Mouse (Mus musculus) cerebellum, adult 11 months (tissue): ENCODE results near the gene Gm12216.
"Not testable (repeated sequence)": the region's sequence is repeated elsewhere in the genome, so short reads cannot be mapped to it uniquely, and the experiment has no call there.

Experiments used
- DNase-seq: peaks from one replicate; pipeline ENCODE4 v3.0.0; 2022

Gm12216 gene

DNA sequence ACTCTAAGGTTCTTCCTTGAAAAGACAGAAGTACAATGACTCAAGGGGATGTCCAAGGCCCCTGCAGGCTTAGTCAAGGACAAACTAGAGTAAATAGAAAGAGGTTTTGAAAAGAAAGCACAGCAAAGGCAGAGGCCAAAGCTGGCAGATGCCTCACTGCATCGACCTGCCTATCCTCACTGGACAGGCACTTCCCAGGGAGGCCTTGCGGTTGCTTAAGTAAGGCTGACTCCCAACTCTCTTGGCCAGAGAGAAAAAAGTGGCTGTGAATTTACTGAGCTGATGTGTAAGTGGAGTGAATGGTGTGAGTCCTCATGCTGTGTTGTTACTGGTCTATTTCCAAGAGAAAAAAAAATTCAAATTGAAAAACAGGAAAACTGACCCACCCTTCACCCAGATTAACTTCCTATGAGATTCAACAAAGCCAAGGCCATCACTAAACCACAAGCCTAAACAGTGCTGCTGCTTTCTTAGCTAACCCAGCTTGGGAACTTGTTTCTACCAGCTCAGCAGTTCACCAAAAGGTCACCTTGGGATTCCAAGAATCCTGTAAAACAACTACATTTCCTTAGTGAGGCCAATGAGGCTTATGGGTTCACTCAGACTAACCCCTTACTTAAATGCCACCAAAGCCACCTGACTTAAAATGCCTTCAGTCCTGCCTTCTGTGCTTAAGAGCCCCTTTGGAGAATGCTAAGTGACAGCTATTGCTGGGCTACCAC lies 12.9 kb upstream of the Gm12216 start:
- DNase-seq: no peak

DNA sequence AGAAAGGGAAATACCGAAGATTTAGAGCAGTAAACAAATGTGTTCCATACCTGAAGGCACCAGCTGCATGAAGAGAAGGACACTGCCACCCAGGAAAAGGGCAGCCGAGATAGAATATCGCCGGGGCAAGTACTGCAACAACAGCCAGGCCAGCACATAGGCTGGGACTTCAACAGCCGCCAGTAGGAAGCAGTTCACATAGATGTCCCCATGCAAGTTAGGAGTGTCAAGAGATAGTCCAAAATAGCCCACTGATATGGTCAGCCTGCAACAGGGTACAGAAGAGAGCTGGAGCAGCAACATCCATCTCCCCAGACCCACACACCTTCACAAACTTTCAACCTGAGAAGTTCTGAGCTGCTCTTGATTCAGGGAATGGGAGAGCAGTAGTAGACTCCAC lies 10.1 kb upstream of the Gm12216 start:
- no peak for DNase-seq

DNA sequence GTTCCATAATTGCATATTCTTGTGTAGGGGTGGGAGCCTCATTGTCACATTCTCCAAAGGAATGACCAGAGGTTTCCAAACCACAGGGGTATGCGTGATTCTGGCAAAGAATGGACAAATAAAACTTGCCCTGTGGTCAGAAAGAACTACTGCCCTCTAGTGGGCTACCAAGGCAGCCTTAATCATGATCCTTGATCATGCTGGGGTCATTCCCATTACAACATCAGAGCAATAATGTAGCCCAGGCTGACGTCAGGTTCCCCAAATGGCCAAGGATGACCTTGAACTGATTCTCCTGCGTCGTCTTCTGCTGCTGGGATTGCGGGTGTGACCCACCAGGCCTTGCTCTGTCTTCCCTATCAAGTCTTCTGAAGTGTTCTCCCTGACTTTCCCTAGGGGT lies 9.3 kb upstream of the Gm12216 start:
- DNase-seq: not testable (repeated sequence)

DNA sequence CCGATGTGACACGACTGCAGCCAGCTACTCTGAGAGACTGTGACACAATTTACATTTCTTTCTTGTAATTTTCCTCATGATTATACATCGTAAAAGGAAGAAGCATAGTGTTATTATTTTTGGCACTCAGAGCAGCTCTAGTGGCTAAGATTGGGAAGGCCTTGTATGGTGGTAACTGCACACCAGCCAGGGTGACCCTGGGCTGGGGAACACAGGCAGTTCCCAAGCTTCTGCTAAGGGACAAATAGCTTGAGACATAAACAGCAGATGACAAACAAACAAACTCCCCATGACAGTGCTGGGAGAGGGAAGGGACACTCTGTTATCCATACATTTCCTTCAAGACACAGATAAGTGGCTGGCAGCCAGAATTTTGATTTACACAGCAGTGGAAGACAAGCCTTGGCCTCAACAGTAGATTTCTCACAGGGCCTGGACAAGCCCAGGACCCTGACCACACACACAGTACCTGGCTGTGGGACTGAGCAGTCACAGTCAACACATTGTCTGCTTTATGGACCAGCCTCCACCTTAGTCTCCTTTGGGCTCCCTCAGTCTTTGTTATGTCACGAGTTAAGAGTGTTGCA lies 5.8 kb upstream of the Gm12216 start:
- not testable (repeated sequence) for DNase-seq

DNA sequence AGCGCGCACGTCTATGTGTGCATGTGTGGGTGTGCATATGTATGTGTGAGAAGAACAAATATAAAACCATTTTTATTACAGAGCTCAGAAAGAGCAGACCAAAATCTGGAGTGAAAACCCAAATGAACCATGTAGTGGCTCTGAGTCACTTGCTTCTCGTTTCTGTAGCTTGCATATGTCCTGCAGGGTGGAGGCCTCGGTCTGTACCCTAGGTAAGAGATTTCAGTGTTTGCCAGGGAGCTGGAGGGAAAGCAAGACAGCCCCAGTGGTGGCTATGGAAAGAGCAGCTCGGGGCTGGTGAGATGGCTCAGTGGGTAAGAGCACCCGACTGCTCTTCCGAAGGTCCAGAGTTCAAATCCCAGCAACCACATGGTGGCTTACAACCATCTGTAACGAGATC lies 1.9 kb upstream of the Gm12216 start:
- not testable (repeated sequence) for DNase-seq

DNA sequence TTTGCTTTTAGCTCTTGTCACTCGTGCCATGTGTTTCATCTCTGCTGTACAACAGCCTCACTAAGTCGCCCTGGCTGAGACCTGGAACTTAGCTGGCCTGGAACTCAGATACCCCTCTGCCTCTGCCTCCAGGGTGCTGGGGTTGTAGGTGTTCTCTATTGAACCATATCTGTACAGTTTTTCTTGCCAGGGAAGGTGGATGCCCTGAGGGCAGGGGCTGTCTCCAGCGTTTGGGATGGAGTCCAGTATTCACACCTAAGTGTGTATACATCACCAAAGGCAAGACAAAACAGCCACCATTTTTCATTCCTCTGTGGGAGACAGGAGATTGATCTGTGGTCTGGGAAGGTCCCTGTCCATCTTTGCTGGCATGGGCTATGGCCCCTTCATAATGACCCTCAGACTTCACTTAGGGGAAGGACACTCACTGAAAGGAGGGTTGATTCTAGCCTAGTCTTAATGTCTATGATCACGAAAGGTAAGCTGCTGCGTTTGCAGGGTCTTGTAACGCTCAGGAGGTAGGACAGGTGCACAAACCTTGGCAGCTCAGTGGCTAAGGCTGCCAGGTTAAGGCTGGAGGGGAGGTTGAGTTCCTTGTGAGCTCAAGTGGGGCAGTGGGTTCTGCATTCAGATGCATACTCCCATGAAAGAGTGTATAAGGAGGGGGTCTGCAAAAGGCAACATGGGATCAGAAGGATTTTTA lies 847 bp downstream of the Gm12216 start:
- DNase-seq: no peak

DNA sequence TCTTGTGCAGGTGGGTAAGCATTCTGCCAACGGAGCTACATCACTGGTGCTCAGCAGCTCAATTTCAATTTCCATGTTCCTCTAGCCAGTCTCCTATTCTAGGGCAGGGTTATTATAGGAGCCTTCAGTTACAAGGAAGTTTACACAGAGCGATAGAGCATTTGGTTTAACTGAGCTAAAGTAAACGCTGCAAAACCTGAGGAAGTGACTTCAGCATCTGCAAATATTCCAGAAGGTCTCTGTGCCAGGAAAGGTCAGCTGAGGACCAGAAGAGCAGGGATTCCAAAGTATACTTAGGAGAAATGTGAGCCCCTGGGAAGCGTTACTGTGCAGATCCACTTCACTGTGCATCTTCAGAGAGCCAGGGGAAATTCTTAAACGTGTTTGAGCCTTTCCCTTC lies 5.4 kb downstream of the Gm12216 start:
- DNase-seq: no peak

DNA sequence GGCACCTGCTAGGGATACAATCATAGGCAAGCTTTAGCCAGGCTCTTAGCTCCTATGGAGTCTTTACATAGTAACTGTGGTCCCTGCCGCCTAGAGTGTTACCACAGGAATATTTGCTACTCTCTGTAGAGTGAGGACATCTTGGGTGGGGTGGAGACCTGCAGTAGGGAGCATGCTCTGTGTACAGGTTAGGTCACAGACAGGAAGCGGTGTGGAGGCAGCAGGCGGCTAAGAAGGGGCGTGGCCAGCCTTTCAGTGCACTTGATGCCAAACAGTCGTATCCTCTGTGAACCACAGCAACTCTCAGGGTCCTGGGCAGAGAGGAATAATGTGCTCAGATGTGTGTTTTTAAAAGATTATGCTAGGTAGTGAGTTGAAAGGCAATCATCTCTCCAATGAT lies 7.3 kb downstream of the Gm12216 start:
- DNase-seq: no peak

DNA sequence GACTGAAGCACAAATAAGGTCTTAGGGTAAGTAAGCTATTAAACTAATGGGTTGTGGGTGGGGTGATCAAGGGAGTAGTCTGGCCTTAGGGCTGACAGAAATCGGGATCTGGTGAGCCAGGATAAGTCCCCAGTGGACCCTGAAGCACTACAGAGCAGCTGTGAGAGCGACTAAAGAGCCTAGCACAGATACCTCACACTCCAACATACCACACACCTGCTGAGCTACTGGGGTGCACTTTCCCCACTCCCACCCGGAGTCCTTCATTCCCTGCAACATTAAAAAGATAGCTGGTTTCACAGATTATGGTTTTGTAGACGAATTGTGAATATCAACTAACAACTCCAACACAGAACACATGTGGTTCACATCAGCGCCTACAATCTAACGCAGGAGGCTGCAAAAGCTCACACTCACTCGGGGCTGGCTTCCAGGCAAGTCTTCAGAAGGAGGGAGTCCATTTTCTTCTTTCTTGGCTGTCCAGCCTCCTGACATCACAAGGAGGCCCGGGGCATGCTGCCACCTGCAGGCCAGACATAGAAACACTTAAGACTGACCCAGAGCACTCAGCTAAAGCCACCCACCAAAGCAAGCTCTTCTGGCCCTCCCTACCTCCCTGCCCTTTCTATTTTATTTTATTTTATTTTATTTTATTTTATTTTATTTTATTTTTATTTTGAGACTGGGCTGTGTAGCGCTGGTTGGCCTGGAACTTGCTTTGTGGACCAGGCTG lies 9.3 kb downstream of the Gm12216 start:
- peak; percentile 67 for DNase-seq

DNA sequence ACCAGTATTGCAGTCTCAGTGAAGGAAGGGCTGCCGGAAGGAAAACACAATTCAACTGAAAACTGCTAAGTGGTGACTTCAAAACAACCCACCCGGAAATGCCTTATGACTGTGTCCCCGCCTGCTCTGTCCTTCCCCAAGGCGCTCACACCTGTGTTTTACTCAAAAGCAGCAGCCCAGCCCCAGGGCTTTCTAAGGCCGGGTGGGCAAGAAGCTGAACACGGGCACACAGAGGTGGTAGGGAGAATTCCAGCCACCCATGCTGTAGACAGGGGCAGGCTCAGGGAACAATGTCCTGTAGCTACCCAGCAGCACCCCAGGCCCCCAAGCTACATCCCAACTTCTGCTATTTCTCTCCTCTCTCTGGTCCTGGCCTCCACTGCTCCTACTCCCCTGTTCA lies 13.4 kb downstream of the Gm12216 start:
- no peak for DNase-seq

DNA sequence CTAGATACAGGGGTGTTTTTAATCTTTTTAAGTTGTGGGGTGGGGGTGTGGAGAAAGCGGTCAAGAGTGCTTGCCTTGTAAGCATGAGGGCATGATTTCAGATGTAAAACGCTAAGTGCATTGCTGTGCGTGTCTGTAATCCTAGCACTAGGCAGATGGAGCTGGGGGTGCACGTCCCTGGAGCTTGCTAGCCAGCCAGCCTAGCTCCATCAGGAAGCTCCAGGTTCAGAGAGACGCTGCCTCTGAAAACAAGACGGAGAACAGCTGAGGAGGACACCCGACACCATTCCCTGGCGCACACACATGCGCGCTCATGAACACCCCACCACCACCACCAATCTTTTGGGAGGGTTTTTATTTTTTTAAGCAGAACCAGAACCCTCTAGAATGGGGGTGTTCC lies 15.9 kb downstream of the Gm12216 start:
- DNase-seq: no peak

DNA sequence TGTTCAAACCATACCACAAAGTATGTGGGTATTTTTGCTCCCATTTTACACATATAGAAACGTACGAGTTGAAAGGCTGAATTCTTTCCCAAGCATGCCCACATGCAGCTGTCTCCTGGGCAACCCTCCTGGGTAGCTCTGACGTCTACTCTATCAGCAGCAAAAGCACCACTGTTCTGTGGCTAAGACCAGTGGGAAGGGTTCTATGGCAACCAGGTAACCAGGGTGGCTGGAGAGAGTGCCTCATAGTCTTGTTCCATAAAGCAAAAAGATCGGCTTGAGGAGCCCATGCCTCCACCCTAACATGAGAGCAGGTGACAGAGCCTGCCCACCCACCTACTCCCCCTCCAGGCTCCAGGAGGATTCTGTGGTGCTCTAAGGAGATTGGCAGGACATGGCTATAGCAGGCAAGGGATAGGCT lies 16.9 kb downstream of the Gm12216 start:
- DNase-seq: no peak

DNA sequence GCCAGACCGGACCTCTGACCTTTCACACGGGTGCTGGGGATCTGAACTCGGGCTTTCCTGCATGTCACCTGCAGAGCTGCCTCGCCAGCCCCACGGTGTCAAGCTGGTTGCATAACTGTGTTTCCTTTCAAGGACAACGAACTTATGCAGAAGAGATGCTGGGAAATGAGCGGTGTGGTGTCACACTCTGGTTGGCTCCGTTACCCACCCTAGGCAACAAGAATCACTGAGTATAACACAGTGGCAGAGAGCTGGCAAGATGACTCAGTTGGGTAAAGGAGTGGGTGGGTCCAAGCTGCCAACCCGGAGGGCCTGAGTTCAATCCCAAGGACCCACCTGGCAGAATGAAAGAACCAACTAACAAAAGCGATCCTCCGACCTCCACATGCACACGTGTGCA lies 17.5 kb downstream of the Gm12216 start:
- no peak for DNase-seq

DNA sequence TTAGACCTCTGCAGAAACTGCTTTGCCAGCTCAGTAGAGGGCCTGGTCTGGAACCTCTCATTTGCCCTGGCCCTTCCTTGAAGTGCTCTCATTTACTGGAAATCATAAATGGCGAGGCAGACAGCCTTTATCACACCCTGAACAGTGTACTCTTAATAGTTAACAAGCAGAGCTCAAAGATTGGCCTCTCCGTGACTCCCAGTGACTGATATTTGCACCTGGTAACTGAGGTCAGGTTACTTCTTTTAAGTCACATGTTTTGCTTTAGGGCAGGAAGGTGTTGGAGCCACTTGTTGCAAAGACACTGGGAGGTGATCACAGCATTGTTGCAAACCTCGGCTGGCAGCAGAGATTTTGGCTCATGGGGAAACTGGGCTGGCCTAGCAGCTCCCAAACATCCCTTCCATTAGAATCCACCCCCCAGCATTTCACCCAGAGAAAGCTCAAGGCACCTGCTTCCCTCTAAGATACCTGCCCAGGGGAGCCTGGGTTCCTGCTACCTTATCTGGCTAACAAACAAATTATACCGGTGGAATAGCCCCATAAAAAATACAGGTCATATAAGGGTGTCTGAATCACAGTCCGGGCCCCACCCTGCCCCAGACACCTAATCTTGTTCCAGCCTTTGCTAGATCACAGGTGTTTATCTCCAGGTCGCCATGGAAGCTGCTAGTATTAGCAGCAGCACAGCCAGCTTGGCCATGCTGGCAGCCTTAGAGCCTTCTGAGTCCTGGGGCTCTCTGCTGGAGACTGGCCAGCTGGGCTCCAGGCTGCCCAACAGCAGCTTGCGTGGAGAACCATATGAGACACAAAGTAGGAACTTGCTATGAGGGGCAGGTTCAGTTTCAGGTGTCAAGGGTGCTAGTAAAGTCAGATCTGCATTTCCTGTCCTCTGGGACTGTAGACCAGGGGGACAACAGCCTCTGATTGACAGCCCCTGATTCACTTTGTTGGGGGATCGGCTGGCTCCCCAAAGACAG lies 19.1 kb downstream of the Gm12216 start:
- no peak for DNase-seq

DNA sequence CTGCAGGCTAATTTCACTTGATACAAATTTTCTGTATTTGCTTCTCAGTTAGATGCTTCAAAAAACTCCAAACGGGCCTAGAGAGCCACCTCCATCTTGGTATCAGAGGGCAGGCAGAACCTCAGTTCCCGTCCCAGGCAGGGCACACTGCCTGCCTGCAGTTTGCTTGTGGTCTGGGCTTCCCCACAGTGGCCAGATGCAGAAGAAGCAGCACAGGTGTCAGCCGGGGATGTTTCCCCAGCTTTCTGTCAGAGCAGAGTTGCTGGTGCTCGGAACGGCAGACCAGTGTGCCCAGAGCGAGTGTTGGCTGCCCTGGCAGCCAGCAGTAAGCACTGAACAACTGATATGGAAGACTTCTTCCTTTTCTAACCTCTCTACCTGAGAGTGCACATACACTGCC lies 19.9 kb downstream of the Gm12216 start:
- DNase-seq: no peak

DNA sequence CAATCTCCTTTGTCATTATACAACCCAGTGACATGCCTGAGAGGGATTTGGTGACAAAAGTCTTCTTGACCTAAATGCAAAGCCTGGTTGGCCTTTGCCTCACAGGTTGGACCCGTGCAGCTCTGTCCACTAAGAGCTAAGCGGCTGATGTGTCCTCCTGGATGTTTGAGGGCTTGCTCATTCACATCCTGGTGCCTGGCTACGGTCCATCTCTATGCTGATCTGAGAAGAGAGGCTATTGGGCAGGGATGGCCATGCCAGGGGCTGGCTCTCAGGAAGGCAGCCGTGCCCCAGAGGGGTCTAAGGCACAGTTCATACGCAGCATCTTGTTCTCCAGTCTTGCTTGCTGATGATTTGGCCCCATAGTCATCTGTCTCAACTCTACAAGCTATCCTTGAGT lies 21.3 kb downstream of the Gm12216 start:
- DNase-seq: no peak

DNA sequence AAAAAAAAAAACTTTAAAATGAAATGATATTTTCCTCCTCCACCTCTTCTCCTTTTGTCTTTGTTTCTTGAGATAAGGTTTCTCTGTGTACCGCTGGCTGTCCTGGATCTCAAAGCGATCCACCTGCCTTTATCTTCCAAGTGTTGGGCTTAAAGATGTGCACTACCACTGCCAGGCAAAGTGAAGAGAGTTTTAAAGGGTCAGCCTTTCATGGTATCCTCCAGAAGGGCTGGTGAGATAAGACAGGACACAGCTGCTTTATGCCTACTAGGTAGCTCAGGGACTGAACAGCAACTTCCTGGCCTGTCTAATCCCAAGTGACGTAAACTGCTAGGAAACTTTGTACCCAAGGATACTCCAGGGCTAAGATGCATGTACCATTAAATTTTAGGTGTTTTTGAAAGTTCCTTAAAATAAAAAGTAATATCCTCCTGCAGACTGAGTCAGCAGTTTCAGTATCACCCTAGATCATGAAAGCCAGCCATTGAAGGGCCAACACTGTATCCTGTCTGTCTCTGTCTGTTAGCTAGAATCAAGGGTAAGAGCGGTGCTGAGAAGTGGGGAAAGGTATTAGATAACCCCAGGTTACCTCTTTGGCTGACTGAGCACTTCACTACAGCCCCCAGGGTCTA lies 23.6 kb downstream of the Gm12216 start:
- no peak for DNase-seq

DNA sequence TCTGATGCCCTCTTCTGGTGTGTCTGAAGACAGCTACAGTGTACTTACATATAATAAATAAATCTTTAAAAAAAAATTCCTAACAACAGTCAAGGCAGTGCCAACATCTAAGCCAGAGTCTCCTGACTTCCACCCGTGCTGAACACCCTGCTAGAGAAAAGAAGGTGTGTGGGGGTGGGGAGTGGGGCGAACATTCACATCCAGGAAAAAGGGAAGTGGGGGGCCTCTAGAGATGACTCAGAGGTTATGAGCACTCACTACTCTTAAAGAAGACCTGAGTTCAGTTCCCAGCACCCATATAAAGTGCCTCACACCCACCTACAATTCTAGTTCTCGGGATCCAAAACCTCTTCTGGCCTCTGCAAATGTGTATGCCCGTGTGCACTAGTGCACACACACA lies 33.6 kb downstream of the Gm12216 start:
- DNase-seq: no peak

DNA sequence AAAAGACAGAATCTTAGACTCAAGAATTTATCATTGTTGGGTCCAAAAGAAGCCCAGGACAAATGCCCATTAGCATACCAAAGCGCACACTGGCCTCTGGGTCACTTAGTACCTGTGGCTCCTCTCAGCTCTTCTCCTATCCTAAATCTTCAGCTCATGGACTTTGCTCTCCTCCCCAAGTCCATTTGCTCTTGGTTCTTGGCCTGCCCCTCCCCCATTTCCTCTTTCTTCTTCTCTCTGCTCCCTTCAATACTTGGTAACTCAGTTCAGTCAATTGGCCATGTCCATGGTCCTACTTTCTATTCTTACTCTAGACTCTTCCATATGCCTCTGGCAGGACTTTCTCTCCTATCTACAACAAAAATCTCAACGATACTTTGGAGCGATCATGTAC lies 37.1 kb downstream of the Gm12216 start:
- no peak for DNase-seq

DNA sequence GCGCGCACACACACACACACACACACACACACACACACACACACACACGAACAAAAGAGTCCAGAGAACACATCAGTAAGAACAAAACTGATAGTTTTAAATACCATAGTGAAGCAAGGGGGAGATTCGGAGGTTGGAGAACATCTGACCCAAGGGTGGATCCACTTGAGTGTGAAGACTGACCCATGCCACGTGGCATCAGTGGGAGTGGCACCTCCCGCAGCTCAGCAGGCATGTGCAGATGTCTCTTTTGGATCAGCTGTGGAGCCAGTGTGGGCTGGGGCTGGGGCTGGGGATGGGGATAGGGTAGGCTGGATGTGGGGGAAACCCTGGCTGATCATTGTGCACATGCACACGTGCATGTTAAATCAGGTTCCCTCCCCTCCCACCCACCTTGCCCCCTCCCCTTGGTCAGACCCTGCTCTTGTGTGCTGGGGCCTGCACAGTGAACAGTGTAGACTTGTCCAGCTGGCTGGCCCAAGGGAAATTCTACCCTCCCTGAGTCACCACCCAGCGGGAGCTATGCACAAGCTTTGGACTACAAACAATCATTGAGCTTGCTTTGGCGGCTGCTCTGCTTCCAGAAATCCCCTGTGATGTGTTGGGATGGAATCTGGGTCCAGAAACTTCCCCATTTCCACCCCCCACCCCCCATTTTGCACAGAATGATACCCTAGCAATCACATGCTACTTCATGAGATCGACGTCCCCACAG lies 37.7 kb downstream of the Gm12216 start:
- DNase-seq: no peak

DNA sequence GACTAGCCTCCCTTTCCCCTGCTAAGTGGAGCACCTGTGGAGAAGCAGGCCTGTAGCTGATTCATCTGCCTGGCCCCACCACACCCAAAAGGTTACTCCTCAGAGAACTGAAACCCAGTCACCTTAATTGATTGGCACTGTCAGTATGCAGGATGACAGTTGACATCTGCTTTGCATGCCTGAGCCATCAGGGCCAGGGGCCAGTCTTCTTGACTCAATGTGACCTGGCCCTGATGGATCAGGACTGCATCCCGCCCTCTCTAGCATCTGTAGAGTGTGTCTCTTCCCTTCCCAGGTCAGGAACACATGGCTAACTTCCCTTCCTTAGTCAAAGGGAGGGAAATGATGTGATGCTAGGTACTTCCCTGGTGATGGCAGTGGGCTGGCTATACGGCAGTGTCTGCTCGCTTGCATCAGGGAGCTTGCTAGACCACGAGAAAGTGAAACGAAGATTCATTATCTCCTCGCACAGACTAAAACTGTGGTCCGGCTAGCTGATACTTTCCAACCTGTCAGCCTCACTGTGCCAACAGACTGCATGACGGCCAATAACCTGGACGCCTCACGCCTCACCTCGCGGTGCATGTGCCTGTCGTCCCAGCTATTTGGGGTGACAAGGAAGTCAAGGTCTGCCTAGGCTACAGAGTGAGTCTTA lies 38.4 kb downstream of the Gm12216 start:
- no peak for DNase-seq
